Mouse (Mus musculus): ENCODE measurements around the gene Cnot6. TPM values are rescaled to one million over a fixed set of nuclear protein-coding genes. Genes with fewer than 3 reads are reported as not detected.

Gene Cnot6
- polyA plus RNA-seq, 1 experiment from 2014 or later, result 33.7 TPM

- no peaks in the 10 kb centered on the region for H3K4me1 ChIP-seq (ENCODE audit: control insufficient read depth, insufficient read depth, low read length)
- H3K4me2 ChIP-seq (ENCODE audit: low read depth, low read length), result no peak overlapping the region
- H3K27ac ChIP-seq (ENCODE audit: low read length), result no peak overlapping the region
- H3K9me3 ChIP-seq (replicated peaks; ENCODE audit: control insufficient read depth, low read length), result no peaks in the 10 kb centered on the region
- no peak for ATAC-seq (ENCODE audit: insufficient read depth, low FRiP score)
- no peaks in the 10 kb centered on the region for H3K36me3 ChIP-seq (ENCODE audit: control insufficient read depth, insufficient read depth, low read length)
- WGBS, result 67% methylated on average over 6 of the region's 6 CpGs
- H3K9ac ChIP-seq (ENCODE audit: low read length), result no peak overlapping the region
- H3K27me3 ChIP-seq (ENCODE audit: control insufficient read depth, insufficient read depth, low read length), result no peaks in the 10 kb centered on the region
- H3K4me3 ChIP-seq (replicated peaks; ENCODE audit: low read length), result no peak overlapping the region
Measured at GRCm38 (mm10) chr11:49722692-49723091, 10.2 kb upstream of the Cnot6 start.

GRCm38 (mm10) chr11:49721358-49721757 lies 8.8 kb upstream of the Cnot6 start:
- ATAC-seq (ENCODE audit: insufficient read depth, low FRiP score), result peak; percentile 17; the same call in 1 of the 2 replicates
- H3K36me3 ChIP-seq (ENCODE audit: control insufficient read depth, insufficient read depth, low read length), result no peaks in the 10 kb centered on the region
- no peak overlapping the region for H3K4me3 ChIP-seq (replicated peaks; ENCODE audit: low read length)
- no peak overlapping the region for H3K4me2 ChIP-seq (ENCODE audit: low read depth, low read length)
- H3K27ac ChIP-seq (ENCODE audit: low read length), result no peak overlapping the region
- H3K4me1 ChIP-seq (ENCODE audit: control insufficient read depth, insufficient read depth, low read length), result no peaks in the 10 kb centered on the region
- 67% methylated on average over 1 of the region's 1 CpGs for WGBS
- no peaks in the 10 kb centered on the region for H3K9me3 ChIP-seq (replicated peaks; ENCODE audit: control insufficient read depth, low read length)
- no peak overlapping the region for H3K9ac ChIP-seq (ENCODE audit: low read length)
- no peaks in the 10 kb centered on the region for H3K27me3 ChIP-seq (ENCODE audit: control insufficient read depth, insufficient read depth, low read length)

GRCm38 (mm10) chr11:49719466-49720151 lies 7.1 kb upstream of the Cnot6 start:
- Histone ChIP-seq H3K36me3 (ENCODE audit: control insufficient read depth, insufficient read depth, low read length) (no peaks in the 10 kb centered on the region), H3K9ac (ENCODE audit: low read length) (no peak overlapping the region), H3K4me1 (ENCODE audit: control insufficient read depth, insufficient read depth, low read length) (no peaks in the 10 kb centered on the region), H3K27me3 (ENCODE audit: control insufficient read depth, insufficient read depth, low read length) (no peaks in the 10 kb centered on the region), H3K4me3 (replicated peaks; ENCODE audit: low read length) (no peak overlapping the region), H3K27ac (ENCODE audit: low read length) (no peak overlapping the region), H3K4me2 (ENCODE audit: low read depth, low read length) (no peak overlapping the region), H3K9me3 (replicated peaks; ENCODE audit: control insufficient read depth, low read length) (no peaks in the 10 kb centered on the region)
- 86% methylated on average over 8 of the region's 8 CpGs for WGBS
- ATAC-seq (ENCODE audit: insufficient read depth, low FRiP score), result no peak

- Histone ChIP-seq H3K9me3 (replicated peaks; ENCODE audit: control insufficient read depth, low read length) (no peaks in the 10 kb centered on the region), H3K9ac (ENCODE audit: low read length) (peak overlapping the region; percentile 62), H3K4me1 (ENCODE audit: control insufficient read depth, insufficient read depth, low read length) (peaks cover 25% of the 10 kb centered on the region), H3K27me3 (ENCODE audit: control insufficient read depth, insufficient read depth, low read length) (no peaks in the 10 kb centered on the region), H3K36me3 (ENCODE audit: control insufficient read depth, insufficient read depth, low read length) (no peaks in the 10 kb centered on the region), H3K4me2 (ENCODE audit: low read depth, low read length) (peak overlapping the region; percentile 81), H3K27ac (ENCODE audit: low read length) (peak overlapping the region; percentile 95), H3K4me3 (replicated peaks; ENCODE audit: low read length) (peak overlapping the region; percentile 97)
- WGBS, result 29% methylated on average over 20 of the region's 20 CpGs
- peak; percentile 34; the same call in 1 of the 2 replicates for ATAC-seq (ENCODE audit: insufficient read depth, low FRiP score)
Measured at GRCm38 (mm10) chr11:49713336-49714334, 1.1 kb upstream of the Cnot6 start.

- Histone ChIP-seq H3K9ac (ENCODE audit: low read length) (peak overlapping the region; percentile 99), H3K4me1 (ENCODE audit: control insufficient read depth, insufficient read depth, low read length) (peaks cover 26% of the 10 kb centered on the region), H3K9me3 (replicated peaks; ENCODE audit: control insufficient read depth, low read length) (no peaks in the 10 kb centered on the region), H3K4me3 (replicated peaks; ENCODE audit: low read length) (peak overlapping the region; percentile 97), H3K27me3 (ENCODE audit: control insufficient read depth, insufficient read depth, low read length) (no peaks in the 10 kb centered on the region), H3K4me2 (ENCODE audit: low read depth, low read length) (peak overlapping the region; percentile 67), H3K36me3 (ENCODE audit: control insufficient read depth, insufficient read depth, low read length) (no peaks in the 10 kb centered on the region), H3K27ac (ENCODE audit: low read length) (peak overlapping the region; percentile 95)
- ATAC-seq (ENCODE audit: insufficient read depth, low FRiP score), result peak; percentile 54
- WGBS, result under 1% methylated on average over 61 of the region's 70 CpGs
Measured at GRCm38 (mm10) chr11:49711981-49712554, 455 bp downstream of the Cnot6 start.

- Histone ChIP-seq H3K4me1 (ENCODE audit: control insufficient read depth, insufficient read depth, low read length) (peaks cover 26% of the 10 kb centered on the region), H3K4me2 (ENCODE audit: low read depth, low read length) (peak overlapping the region; percentile 67), H3K36me3 (ENCODE audit: control insufficient read depth, insufficient read depth, low read length) (peaks cover 2% of the 10 kb centered on the region; the same call in 1 of the 2 replicates), H3K4me3 (replicated peaks; ENCODE audit: low read length) (peak overlapping the region; percentile 97), H3K9ac (ENCODE audit: low read length) (peak overlapping the region; percentile 99), H3K27ac (ENCODE audit: low read length) (no peak overlapping the region), H3K9me3 (replicated peaks; ENCODE audit: control insufficient read depth, low read length) (no peaks in the 10 kb centered on the region), H3K27me3 (ENCODE audit: control insufficient read depth, insufficient read depth, low read length) (no peaks in the 10 kb centered on the region)
- WGBS, result 29% methylated on average over 2 of the region's 2 CpGs
- no peak for ATAC-seq (ENCODE audit: insufficient read depth, low FRiP score)
Measured at GRCm38 (mm10) chr11:49710664-49711063, 1.9 kb downstream of the Cnot6 start.

GRCm38 (mm10) chr11:49707834-49708233 lies 4.7 kb downstream of the Cnot6 start:
- Histone ChIP-seq H3K9ac (ENCODE audit: low read length) (no peak overlapping the region), H3K4me2 (ENCODE audit: low read depth, low read length) (no peak overlapping the region), H3K27me3 (ENCODE audit: control insufficient read depth, insufficient read depth, low read length) (no peaks in the 10 kb centered on the region), H3K36me3 (ENCODE audit: control insufficient read depth, insufficient read depth, low read length) (peaks cover 6% of the 10 kb centered on the region), H3K4me3 (replicated peaks; ENCODE audit: low read length) (no peak overlapping the region), H3K27ac (ENCODE audit: low read length) (no peak overlapping the region), H3K9me3 (replicated peaks; ENCODE audit: control insufficient read depth, low read length) (no peaks in the 10 kb centered on the region), H3K4me1 (ENCODE audit: control insufficient read depth, insufficient read depth, low read length) (peaks cover 22% of the 10 kb centered on the region)
- no peak for ATAC-seq (ENCODE audit: insufficient read depth, low FRiP score)
- WGBS, result 74% methylated on average over 2 of the region's 2 CpGs

GRCm38 (mm10) chr11:49704804-49705203 lies 7.7 kb downstream of the Cnot6 start:
- H3K9me3 ChIP-seq (replicated peaks; ENCODE audit: control insufficient read depth, low read length), result no peaks in the 10 kb centered on the region
- H3K36me3 ChIP-seq (ENCODE audit: control insufficient read depth, insufficient read depth, low read length), result peaks cover 19% of the 10 kb centered on the region
- no peak overlapping the region for H3K27ac ChIP-seq (ENCODE audit: low read length)
- no peaks in the 10 kb centered on the region for H3K27me3 ChIP-seq (ENCODE audit: control insufficient read depth, insufficient read depth, low read length)
- 68% methylated on average over 8 of the region's 8 CpGs for WGBS
- peaks cover 11% of the 10 kb centered on the region for H3K4me1 ChIP-seq (ENCODE audit: control insufficient read depth, insufficient read depth, low read length)
- H3K4me2 ChIP-seq (ENCODE audit: low read depth, low read length), result no peak overlapping the region
- H3K9ac ChIP-seq (ENCODE audit: low read length), result no peak overlapping the region
- ATAC-seq (ENCODE audit: insufficient read depth, low FRiP score), result no peak
- H3K4me3 ChIP-seq (replicated peaks; ENCODE audit: low read length), result no peak overlapping the region
